Mouse (Mus musculus) embryonic facial prominence, embryonic 11.5 days (tissue): Measurements from ENCODE around the gene Unc5c. TPM values are rescaled to one million over a fixed set of nuclear protein-coding genes. Genes with fewer than 3 reads are reported as not detected.

Experiments
- ATAC-seq: fragments of 200-750 bp; cut with Nextera tagmentation; replicated peaks from 2 replicates; pipeline ENCODE4 v1.8.0; 2017; ENCODE audit warnings: low read depth; ENCODE audit not compliant: insufficient number of reproducible peaks, low FRiP score, low TSS enrichment
- DNase-seq: peaks from one replicate; pipeline ENCODE4 v3.0.0-alpha.2; 2015; ENCODE audit warnings: low spot score
- H3K27ac ChIP-seq: fragments of 300-500 bp; sonication (generic); replicated peaks from 2 replicates; pipeline ENCODE4 v1.5.1; 2014; ENCODE audit warnings: mild to moderate bottlenecking, low read depth, low read length, control low read depth
- H3K27me3 ChIP-seq: fragments of 300-500 bp; sonication (generic); 2 replicates; pipeline ENCODE4 v1.6.1; 2014; ENCODE audit warnings: mild to moderate bottlenecking, low read length, moderate library complexity, mixed read lengths; ENCODE audit not compliant: control insufficient read depth, insufficient read depth
- H3K36me3 ChIP-seq: fragments of 300-500 bp; sonication (generic); replicated peaks from 2 replicates; pipeline ENCODE4 v1.6.1; 2014; ENCODE audit warnings: low read depth, mild to moderate bottlenecking, low read length, moderate library complexity, mixed read lengths; ENCODE audit not compliant: control insufficient read depth, insufficient read depth
- H3K4me1 ChIP-seq: fragments of 300-500 bp; sonication (generic); 2 replicates; pipeline ENCODE4 v1.6.1; 2014; ENCODE audit warnings: low read length, mixed read lengths; ENCODE audit not compliant: control insufficient read depth, insufficient read depth
- H3K4me2 ChIP-seq: fragments of 300-500 bp; sonication (generic); 2 replicates; pipeline ENCODE4 v1.6.1; 2014; ENCODE audit warnings: low read depth, mild to moderate bottlenecking, control low read depth, low read length, moderate library complexity
- H3K4me3 ChIP-seq: fragments of 300-500 bp; sonication (generic); 2 replicates; pipeline ENCODE4 v1.5.1; 2014; ENCODE audit warnings: low read depth, low read length, control low read depth
- H3K9ac ChIP-seq: fragments of 300-500 bp; sonication (generic); replicated peaks from 2 replicates; pipeline ENCODE4 v1.6.1; 2014; ENCODE audit warnings: mild to moderate bottlenecking, control low read depth, low read length
- H3K9me3 ChIP-seq: fragments of 300-500 bp; sonication (generic); replicated peaks from 2 replicates; pipeline ENCODE4 v1.6.1; 2016; ENCODE audit warnings: mild to moderate bottlenecking, low read length, inconsistent platforms, mixed read lengths; ENCODE audit not compliant: control insufficient read depth
- WGBS: fragments of 180-500 bp; shearing (Covaris S2); extraction: QIAGEN DNeasy Blood & Tissue Kit; methylation state at CpG from one replicate; pipeline ENCODE4 v1.1.7; 2014; 5-methylcytosine and 5-hydroxymethylcytosine counted together
- polyA plus RNA-seq: library from polyadenylated mRNA; unstranded; fragments of >200 nt; fragmentation: Nextera tagmentation; extraction: Ambion mirVana; gene quantifications from 2 replicates; pipeline ENCODE4 v1.2.1, GENCODE M21; 2014

Unc5c gene
- polyA plus RNA-seq, 1 experiment from 2014 or later = 10.0 TPM

DNA sequence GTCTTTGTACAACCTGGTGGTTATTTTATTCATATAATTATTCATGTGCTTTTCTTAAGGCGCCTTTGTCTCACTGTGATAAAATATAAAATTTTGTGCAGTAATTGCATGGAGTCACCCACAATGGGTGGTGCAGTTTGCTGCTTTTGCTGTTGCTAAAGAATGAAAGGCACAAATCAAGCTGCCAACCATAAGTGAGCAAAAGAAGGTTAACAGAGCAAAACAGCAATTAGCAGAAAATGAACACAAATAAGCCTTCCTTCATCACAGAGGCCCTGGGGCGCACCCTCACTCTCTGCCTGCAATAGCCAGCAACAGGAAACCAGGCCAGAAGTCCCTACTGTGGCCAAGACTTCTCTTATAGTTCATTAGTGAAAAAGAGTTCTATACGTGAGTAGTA is 185.6 kb downstream of the Unc5c start:
- H3K27me3 ChIP-seq = no peaks in the 10 kb centered on the region
- no peaks in the 10 kb centered on the region for H3K9me3 ChIP-seq
- 71% methylated on average over 3 of the region's 3 CpGs for WGBS

DNA sequence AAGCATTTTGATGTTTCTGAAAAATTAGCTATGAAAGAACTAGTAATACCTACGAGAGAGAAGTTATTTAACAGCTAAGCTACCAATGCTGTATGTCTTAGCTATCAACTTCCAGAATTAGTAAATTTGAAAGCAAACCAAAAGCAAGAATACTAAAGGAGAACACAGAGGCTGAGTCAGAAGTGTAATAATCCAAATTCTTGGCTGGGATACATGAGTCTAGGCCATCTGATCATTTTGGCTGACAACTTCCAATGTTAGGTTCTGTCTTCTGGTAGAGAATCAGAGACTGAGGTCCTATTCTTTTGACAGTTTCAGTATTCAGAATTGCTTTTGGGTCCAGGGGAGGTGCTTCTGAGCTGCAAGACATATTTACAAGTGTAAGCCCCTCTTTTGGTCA is 188.9 kb downstream of the Unc5c start:
- WGBS = 87% methylated on average over 1 of the region's 1 CpGs

More for the DNA sequence above, 185.6 kb downstream of the Unc5c start:
- ATAC-seq (no peak), DNase-seq (no peak)
- H3K27ac ChIP-seq = no peak overlapping the region
- no peaks in the 10 kb centered on the region for H3K4me1 ChIP-seq
- H3K4me3 ChIP-seq = no peak overlapping the region
- H3K4me2 ChIP-seq = no peak overlapping the region
- H3K36me3 ChIP-seq = no peaks in the 10 kb centered on the region
- H3K9ac ChIP-seq = no peak overlapping the region

DNA sequence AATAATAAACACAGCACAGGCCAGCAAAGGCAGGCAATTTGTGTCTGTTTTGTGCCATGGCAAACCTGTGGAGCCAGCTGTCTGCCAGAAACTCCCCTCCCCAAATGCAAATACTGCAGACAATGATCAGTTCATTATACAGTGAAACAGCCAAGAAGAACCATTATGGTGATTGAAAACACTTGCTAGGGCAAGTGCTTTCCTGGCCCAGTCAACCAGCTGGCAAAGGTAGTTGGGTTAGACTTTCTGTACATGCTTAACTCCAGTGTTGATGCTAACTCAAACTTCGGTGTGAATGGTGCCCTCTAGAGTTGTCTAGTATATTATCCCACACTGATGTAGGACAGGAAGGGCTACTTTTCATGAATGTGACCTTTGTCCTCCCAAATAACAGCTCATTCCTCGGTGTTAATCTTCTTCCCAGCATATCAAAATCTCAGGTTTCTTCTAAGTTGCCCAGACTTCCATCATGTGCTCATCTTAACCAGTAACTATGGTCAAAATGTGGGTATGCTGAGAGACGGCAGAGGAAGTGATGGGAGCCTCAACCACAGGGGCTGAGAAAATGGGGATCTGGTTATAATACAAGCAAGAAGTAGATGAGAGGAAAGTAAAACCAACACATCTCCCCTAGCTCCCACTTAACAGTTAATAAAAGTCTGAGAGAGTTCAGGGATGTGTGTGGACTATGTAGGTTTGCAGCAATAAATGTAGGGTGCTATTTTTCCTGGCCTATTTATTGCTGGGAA is 194.2 kb downstream of the Unc5c start:
- WGBS = 53% methylated on average over 3 of the region's 3 CpGs
- DNase-seq = no peak

More for the DNA sequence above, 188.9 kb downstream of the Unc5c start:
- Histone ChIP-seq H3K4me3 (no peak overlapping the region), H3K9me3 (no peaks in the 10 kb centered on the region), H3K4me2 (no peak overlapping the region), H3K36me3 (no peaks in the 10 kb centered on the region), H3K27me3 (no peaks in the 10 kb centered on the region), H3K27ac (no peak overlapping the region), H3K9ac (no peak overlapping the region), H3K4me1 (no peaks in the 10 kb centered on the region)
- DNase-seq (no peak), ATAC-seq (no peak)

DNA sequence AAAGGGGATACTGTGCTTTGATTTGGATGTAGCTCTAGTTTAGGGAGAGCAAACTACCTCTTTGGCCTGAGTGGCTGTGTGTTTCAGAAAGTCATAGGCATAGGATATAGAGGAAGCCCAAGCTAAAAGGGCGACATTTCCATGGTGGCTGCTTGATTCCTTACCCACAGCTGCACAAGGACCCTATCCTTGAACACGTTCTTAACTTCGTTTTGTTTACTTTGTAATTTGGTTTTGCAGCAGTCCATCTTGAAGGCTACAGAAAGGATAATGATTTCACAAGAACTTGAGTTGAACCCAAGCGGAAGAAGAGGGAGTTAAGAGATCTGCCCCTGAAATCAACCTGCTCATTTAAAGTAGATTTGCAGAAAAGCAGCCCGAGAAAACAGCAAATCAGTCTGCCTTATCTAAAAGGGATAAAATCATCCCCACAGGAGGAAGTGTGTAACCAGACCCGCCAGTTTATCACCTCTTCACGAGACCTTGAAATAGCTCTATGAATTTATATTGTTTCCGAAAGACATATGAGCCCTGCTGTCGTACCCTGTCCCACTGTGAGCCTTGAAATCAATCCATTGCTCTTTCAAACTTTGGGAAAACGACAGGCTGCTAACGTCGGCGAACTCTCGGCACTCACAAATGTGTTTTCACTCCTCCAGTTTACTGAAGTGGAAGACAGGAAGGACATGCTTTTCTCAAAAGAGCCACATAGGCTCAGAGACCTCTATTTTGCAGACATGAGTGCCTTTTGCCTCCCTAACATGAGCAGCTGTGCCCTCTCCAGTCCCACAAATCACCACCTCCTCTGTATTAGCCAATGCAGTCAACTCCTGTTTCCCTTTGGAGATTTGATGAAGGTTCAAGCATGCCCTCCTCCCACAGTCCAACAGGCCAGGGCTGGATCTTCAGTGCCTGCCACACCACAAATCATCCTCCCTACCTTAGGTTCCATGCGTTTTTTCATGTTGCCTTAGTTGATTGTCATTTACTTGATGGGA is 195.3 kb downstream of the Unc5c start:
- Histone ChIP-seq H3K27ac (no peak overlapping the region), H3K9me3 (no peaks in the 10 kb centered on the region), H3K27me3 (no peaks in the 10 kb centered on the region), H3K9ac (no peak overlapping the region), H3K4me1 (no peaks in the 10 kb centered on the region; the same call in 1 of the 2 replicates), H3K4me2 (no peak overlapping the region), H3K4me3 (no peak overlapping the region), H3K36me3 (no peaks in the 10 kb centered on the region)
- DNase-seq (no peak), ATAC-seq (no peak)
- WGBS = 50% methylated on average over 15 of the region's 15 CpGs

More for the DNA sequence above, 194.2 kb downstream of the Unc5c start:
- no peaks in the 10 kb centered on the region for H3K36me3 ChIP-seq
- H3K9me3 ChIP-seq = no peaks in the 10 kb centered on the region
- H3K9ac ChIP-seq = no peak overlapping the region
- H3K4me2 ChIP-seq = no peak overlapping the region
- no peaks in the 10 kb centered on the region for H3K27me3 ChIP-seq
- H3K4me1 ChIP-seq = no peaks in the 10 kb centered on the region; the same call in 1 of the 2 replicates
- ATAC-seq = no peak
- no peak overlapping the region for H3K27ac ChIP-seq
- no peak overlapping the region for H3K4me3 ChIP-seq

DNA sequence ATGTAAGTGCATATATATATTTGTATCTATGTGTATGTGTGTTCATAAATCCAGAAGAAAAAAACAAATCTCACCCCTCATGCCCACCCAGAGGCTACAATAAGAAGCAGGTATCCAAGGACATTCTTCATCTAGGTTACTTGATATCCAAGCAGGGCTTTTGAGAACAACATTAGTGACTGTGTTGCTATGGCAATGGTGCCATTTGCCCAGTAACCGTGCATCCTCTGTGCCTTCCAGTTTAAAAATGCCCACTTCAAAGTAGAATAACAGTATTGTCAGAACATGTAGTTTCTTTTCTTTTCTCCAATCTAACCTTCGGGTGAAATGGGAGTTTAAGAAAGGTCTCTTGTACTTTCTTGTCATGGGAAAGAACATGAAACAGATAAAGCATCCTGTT is 224.1 kb downstream of the Unc5c start:
- ATAC-seq (no peak), DNase-seq (no peak)
- no peaks in the 10 kb centered on the region for H3K9me3 ChIP-seq
- no peak overlapping the region for H3K9ac ChIP-seq
- 76% methylated on average over 2 of the region's 2 CpGs for WGBS
- no peak overlapping the region for H3K27ac ChIP-seq
- H3K36me3 ChIP-seq = no peaks in the 10 kb centered on the region
- no peak overlapping the region for H3K4me3 ChIP-seq
- no peak overlapping the region for H3K4me2 ChIP-seq
- no peaks in the 10 kb centered on the region for H3K27me3 ChIP-seq
- H3K4me1 ChIP-seq = no peaks in the 10 kb centered on the region

DNA sequence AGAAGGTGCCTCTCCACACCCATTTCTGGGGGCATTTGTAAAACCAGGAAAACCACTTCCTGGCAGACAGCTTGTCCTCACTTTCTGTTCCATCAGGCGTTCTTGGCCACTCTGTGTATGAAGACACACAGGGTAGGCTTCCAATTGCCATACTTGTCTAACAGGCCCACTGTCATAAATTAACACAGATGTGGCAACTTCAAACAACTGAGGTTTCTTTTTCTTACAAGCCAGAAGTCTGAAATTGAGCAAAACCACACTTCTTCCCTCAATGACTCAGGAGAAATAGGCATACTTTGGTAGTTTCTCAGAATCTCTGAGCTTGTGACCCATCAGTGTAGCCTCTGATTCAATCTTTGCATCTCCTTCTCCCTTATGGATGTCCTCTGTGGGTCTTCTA is 225.7 kb downstream of the Unc5c start:
- Histone ChIP-seq H3K4me3 (no peak overlapping the region), H3K36me3 (no peaks in the 10 kb centered on the region), H3K9ac (no peak overlapping the region), H3K27ac (no peak overlapping the region), H3K4me1 (no peaks in the 10 kb centered on the region), H3K4me2 (no peak overlapping the region), H3K27me3 (no peaks in the 10 kb centered on the region), H3K9me3 (no peaks in the 10 kb centered on the region)
- DNase-seq = no peak
- 75% methylated on average over 1 of the region's 1 CpGs for WGBS
- no peak for ATAC-seq

DNA sequence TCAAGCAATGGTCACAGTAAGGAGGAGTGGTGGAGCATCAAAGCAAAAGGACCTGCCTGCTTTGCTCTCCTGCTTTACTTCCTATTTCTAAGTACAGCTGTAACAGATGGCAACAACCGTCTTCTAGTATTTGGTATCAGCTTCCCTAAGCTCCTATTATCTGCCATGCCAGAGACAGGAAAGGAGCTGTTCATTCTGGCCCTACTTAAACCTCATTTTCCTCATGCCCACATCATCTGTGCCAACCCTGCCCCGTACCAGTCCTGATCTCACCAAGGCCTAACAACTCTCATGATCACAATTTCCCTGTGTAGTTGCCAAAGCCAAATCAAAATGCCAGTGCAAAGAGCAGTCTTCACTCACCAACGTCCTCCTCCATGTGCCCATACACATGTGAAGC is 226.4 kb downstream of the Unc5c start:
- Histone ChIP-seq H3K27ac (no peak overlapping the region), H3K4me1 (no peaks in the 10 kb centered on the region), H3K4me2 (no peak overlapping the region), H3K27me3 (no peaks in the 10 kb centered on the region), H3K9ac (no peak overlapping the region), H3K36me3 (no peaks in the 10 kb centered on the region), H3K4me3 (no peak overlapping the region), H3K9me3 (no peaks in the 10 kb centered on the region)
- DNase-seq (no peak), ATAC-seq (no peak)
- 86% methylated on average over 3 of the region's 3 CpGs for WGBS

DNA sequence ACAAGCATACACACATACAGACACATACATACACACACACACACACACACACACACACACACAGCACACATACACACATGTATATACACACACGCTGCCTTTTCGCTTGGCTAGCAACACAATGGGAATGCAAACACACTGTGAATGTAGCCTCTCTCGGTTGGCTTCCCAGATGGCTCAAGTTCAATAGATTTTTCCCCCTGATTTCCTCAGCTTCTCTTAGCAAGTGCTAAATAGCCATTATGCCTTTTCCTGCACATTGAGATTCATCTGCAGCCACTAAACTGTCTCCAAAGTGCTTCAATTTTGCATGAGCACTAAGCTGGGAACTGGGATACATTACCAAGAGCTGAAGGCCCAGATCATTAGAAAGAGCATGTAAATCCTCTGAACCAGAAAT is 226.8 kb downstream of the Unc5c start:
- no peak for ATAC-seq
- H3K4me1 ChIP-seq = no peaks in the 10 kb centered on the region
- H3K36me3 ChIP-seq = no peaks in the 10 kb centered on the region
- H3K27me3 ChIP-seq = no peaks in the 10 kb centered on the region
- H3K4me3 ChIP-seq = no peak overlapping the region
- no peak overlapping the region for H3K9ac ChIP-seq
- no peak overlapping the region for H3K27ac ChIP-seq
- no peak for DNase-seq
- 85% methylated on average over 3 of the region's 3 CpGs for WGBS
- H3K4me2 ChIP-seq = no peak overlapping the region
- no peaks in the 10 kb centered on the region for H3K9me3 ChIP-seq
